Mouse (Mus musculus): ENCODE data around the gene Eomes.

- no peak for TF ChIP-seq POLR2A (IDR thresholded peaks at IDR 0.05; ENCODE audit: insufficient read depth, low read length)
- no peak for TF ChIP-seq CTCF (IDR thresholded peaks at IDR 0.05; ENCODE audit: low read depth, low read length)
Measured at GRCm38 (mm10) chr9:118486361-118487095, 8.5 kb downstream of the Eomes start.

Data from ES-Bruce4 (cell line).